Mouse (Mus musculus) adrenal gland, adult (tissue): ENCODE results near the gene Nampt.
A peak's percentile ranks its signal among the peaks of the same experiment; 100 is the strongest.
"Not testable (repeated sequence)": the region's sequence is repeated elsewhere in the genome, so short reads cannot be mapped to it uniquely, and the experiment has no call there.

Source experiments
- DNase-seq, 2 experiments: peaks; one replicate each; pipeline ENCODE4 v3.0.0; 2022 to 2023; ENCODE audit warnings: low spot score in 1 of 2; ENCODE audit not compliant: inconsistent age in 2 of 2

Gene Nampt

DNA sequence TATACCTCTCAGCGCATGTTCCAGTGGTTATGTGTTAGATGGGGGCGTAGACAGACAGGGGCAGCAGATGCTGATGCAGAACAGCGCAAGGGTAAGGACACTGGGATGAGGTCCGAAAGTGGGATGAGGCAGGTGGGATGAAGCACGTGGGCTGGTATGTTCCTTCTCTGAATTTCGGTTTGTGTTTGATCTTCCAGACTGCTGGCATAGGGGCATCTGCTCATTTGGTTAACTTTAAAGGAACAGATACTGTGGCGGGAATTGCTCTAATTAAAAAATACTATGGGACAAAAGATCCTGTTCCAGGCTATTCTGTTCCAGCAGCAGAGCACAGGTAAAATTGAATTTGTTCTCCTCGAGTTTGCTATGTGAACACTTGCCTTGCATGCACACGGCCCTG lies 19.6 kb downstream of the Nampt start:
- no peak for DNase-seq

GRCm38 (mm10) chr12:32841442-32841900 lies 22.1 kb downstream of the Nampt start:
- no peak for DNase-seq

DNA sequence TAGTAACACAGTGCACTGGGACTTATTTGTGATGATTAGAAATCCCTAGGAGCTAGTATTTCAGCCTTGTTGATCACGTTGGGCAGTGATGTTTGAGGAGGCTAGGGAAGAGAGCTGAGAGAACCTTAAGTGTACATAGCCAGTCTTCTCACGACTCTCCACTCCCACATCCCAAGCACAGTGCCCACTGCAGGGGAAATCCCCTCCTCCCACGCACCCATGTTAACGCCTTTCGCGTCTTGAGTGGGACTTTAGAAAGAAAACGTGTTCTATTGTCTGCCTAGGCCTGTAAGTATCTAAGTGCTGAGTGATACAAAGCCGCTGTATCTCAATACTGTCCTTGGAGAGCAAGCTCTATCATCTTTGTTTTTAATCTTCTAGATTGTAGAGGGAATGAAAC lies 27.0 kb downstream of the Nampt start:
- DNase-seq: no peak

- DNase-seq: no peak
These were observed 34.4 kb downstream of the Nampt start for GRCm38 (mm10) chr12:32853757-32854156.

DNA sequence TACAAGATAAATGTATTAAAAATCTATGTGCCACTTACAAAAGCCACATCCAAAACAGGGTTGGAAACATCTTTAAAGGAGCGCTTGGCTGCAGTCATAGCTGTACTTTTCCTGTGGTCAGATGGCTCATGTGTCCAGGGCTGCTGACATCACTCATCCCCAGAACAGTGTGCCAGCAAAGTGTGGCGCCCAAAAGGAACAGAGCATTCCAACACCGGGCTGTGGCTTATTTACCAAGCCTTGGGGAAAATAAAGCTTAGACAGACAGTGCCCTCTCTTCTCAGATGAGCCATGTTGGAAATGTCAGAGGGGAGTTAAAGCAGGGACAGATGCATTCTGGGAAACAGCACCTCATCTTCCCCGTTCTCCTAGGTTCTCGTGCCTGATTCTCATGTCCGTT lies 35.5 kb downstream of the Nampt start:
- peak; percentile 59 to 70 for DNase-seq

DNA sequence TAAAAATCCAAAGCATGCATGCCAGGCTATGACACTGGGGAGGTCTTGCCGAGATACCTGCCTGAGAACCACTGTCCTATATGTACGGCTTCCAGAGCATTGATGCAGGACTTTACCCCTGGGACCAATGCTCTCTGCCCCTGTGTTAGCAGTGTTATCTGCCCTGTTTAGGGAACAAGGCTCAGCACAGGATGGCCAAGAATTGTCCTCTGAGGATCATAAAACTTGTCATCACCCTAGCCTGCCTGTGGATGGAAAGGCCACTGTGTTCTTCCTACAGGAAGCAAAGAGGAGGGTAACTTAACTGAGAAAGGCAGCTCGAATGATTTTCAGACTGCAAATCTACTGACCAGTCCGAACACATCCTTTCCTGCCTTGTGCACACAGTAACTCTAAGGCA lies 36.1 kb downstream of the Nampt start:
- DNase-seq: peak in 1 of 2 experiments; percentile 14

DNA sequence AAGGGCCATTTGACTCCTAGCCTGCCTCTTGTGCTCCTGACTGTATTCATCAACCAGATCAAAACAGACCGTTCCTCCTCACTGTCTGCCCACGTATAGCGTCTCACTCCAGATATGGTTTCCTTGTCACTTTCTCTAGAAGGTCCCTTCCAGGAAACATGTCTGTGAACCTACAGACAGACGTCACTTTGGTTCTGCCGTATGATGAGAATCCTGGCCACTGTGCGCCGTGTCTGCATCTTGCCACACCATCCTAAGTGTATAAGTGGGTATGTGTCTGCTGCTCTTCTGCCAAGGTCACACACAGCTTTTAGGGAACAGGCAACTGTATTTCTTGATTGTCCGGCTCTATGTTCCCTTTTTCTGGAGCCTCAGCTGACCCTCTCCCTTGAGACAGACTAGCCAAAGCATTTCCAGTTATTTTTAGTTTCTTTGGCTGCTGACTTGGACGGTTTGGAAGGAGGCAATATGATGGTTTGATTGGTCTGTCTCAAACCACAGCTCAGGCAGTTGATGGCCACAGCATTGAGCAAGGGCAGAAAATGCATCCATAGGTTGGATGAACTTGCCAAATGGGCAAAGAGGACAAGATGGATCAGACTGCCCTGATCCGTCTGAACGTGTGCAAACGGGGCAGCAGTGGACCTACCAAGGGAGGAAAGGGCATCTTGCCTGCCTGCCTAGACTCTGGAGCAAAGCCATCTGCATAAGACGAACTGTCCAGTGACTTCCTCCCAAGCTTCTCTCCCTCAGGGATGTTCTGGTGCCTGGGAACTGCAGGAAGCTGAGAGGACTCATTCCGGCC lies 37.6 kb downstream of the Nampt start:
- DNase-seq: peak; percentile 19 to 60

- DNase-seq: no peak
These were observed 39.1 kb downstream of the Nampt start for GRCm38 (mm10) chr12:32858444-32858843.

DNA sequence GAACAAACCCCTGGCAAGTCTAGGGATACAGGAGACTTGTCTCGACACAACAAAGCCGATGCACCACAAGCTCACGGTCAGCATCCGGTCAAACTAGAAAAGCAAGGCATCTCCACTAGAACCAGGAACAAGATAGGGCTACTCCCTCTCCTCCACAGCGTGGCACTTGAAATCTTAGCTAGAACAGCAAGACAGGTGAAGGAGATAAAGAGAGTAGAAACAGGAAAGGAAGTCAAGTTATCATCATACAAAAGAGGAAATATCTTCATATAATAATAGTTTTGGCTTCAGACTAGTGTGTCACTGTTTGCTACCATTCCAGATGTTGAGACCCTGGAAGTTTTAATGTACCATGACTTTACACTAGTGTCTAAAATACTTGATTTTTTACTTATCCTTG lies 41.5 kb downstream of the Nampt start:
- no peak for DNase-seq

GRCm38 (mm10) chr12:32870815-32871214 lies 51.5 kb downstream of the Nampt start:
- no peak for DNase-seq

DNA sequence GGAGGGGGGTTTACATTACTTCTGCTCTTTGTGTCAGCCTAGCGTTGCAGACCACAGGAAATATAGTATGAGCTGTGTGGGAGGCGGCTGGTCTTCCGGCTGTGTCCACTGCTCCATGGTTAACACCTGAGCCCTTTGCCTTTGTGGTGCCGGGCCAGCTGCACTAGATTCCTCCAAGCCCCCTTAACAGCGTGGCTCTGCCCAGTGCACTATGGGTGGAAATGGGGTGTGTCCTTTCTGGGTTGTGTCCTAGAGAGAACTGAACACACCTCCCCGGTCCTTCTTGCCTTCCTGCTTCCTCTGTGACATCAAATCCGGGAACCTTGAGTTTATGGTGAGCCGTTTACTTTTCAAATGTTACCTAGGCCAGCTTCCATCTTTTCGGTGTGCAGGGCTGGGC lies 58.2 kb downstream of the Nampt start:
- no peak for DNase-seq

DNA sequence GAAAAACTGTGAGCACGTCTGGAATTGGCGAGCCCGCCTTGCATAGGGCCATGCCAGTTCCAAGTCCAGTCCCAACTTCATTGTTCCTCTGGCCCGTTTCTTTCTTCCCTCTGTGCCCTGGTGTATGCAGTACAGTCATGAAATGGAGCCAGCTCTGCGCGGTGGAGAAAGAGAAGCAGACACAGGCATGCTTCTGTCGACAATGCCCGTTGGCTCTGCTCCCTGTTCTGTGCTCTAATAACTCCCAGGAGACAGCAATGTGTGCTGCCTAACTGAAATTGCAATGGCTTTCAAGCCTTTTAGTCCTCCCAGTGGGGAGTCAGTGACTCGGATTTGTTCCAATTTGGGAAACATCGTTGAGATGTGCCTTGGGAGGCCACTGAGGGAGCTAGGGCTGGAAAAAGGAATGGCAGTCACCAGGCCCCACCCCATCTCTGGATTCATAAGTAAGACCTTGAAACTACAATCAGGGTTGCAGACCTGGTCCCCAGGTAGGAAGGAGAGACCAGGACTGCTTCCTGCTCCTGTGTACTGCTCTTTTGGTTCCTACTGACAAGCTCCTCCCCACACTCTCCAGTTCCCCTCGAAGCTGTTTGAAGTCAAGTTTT lies 58.7 kb downstream of the Nampt start:
- peak in 1 of 2 experiments; percentile 28 for DNase-seq

GRCm38 (mm10) chr12:32879371-32879770 lies 60.0 kb downstream of the Nampt start:
- no peak for DNase-seq

DNA sequence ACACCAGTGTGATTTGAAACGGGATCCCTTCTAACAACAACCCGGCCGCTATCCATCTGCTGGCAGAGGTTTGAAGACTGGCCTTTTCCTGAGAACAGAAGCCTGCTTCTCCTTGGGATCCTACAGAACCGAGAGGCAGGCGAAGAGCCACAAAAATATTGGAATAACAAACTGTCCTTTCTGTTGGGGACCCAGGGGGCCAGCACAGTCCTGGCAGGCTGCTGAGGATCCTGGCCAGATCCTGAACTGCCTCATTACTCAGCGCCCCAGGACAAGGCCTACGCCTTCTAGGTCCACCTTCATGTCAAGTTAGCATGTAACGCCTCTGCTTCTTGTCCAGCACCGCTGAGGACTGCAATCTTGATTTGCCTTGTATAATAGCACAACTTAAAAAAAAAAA lies 65.0 kb downstream of the Nampt start:
- peak; percentile 30 to 38 for DNase-seq

DNA sequence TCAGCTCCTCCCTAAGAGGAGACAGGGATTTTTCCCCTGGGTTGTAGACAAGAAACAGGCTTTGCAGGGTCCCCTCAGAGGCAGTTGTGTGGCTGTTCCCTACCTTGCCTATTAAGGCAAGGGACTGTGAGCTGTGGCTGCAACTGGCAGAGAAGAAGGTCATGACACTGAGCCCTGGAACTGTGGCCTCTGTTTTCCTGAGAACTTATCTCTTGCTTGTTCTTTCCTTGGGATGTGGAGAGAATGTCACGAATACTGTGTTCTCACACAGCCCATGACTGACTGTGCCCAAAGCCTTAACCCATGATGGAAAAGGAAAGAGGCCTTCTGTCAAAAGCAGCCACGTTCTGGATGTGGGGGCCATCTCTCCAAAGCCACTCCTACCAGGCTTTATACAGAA lies 65.7 kb downstream of the Nampt start:
- peak in 1 of 2 experiments; percentile 28 for DNase-seq

GRCm38 (mm10) chr12:32886353-32886752 lies 67.0 kb downstream of the Nampt start:
- no peak for DNase-seq

- no peak for DNase-seq
These were observed 68.9 kb downstream of the Nampt start for GRCm38 (mm10) chr12:32888226-32888625.

DNA sequence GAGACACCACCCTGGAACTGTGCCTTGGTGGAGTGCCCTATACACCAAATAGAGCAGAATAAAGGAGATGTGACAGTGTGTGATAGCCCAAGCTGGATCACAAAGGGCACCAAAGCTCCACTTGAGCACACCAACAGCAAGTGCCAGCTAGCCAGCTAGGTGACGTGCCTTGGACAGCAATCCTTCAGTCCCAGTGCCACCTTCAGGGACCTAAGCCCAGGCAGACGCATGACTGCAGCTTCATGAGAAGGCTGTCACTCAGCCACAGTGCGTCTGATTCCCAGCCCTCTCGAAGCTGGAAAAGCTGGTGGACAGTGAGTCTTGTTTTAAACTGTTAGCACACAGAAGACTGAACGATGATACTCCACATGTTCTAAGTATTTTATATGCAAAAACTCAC lies 70.5 kb downstream of the Nampt start:
- no peak for DNase-seq

DNA sequence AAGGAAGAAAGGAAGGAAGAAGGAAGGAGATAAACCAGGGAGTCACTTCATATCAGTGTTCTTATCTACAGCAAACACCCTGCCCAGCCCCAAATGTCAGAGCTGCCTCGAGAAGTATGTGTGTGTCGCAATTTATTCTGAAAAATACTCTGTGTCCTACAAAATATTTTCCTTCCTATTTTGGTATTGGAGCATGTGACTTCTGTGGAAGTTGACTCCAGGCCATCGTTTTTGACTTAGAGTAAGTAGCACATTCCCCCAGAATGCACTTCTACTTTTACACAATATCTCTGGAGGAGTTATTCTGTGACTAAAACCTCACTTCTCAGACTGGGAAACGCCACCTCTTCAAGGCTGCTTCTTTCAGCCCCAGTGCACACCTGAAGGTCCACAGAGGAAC lies 71.1 kb downstream of the Nampt start:
- peak in 1 of 2 experiments; percentile 54 for DNase-seq

GRCm38 (mm10) chr12:32891271-32891670 lies 71.9 kb downstream of the Nampt start:
- not testable (repeated sequence) for DNase-seq

GRCm38 (mm10) chr12:32893212-32893611 lies 73.9 kb downstream of the Nampt start:
- DNase-seq: no peak

DNA sequence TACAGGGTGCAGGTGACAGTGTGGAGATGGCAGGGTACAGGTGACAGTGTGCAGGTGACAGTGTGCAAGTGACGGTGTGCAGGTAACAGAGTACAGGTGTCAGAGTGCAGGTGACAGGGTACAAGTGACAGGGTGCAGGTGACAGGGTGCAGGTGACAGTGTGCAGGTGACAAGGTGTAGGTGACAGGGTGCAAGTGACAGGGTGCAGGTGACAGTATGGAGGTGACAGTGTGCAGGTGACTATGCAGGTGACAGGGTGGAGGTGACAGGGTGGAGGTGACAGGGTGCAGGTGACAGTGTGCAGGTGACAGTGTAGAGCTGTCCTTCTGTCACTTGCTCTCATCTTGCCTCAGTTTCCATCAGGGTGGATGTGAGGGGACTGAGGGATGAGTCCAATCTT lies 76.5 kb downstream of the Nampt start:
- DNase-seq: no peak

DNA sequence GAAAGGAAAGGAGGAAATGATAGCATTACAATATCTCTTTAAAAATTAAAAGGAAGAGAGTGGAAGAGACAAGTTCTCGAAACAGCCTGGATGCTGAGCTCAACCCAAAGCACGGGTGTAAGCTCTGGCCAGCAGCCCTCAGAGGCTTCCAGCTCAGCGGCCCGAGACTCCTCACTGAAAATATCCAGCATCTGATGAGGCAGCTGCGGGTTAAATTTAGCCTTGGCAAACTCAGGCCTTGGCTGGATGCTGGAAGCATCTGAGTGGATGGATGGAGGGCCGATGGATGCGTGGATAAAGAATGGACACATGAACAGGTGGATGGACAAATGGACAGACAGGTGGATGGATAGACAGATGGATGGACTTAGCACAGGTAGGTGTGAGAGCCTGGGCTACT lies 77.2 kb downstream of the Nampt start:
- no peak for DNase-seq
